Mouse (Mus musculus): ENCODE measurements around the gene Defb19.

The Defb19 gene

GRCm38 (mm10) chr2:152580107-152580506 lies at the start of gene Defb19:
Defb19 (minus strand) TSS chr2:152580312.
- DNase-seq (ENCODE audit: low spot score in 2 of 2), result no peak

- DNase-seq (ENCODE audit: low spot score in 2 of 2), result no peak
These were observed 49.8 kb upstream of the Defb19 start for GRCm38 (mm10) chr2:152629904-152630303.

DNA sequence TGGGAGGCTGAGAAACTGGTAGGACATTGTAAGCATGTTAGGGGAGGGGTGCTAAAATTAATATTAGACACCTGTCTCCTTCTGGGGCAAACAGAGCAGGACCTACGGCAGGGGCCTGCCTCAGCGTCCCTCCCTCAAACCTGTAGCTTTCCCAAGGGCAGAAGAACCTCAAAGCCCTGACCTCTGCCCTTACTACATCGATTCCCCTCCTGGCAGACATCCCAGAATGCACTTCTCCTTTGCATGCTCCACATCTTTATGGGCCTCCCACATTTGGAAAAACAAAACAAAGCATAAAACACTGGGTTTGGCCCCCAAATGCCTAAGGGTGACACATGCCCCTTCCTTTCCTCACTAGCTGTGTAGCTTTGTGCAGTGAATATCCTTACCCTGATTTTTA lies 49.1 kb upstream of the Defb19 start:
- no peak for DNase-seq (ENCODE audit: low spot score in 2 of 2)

DNA sequence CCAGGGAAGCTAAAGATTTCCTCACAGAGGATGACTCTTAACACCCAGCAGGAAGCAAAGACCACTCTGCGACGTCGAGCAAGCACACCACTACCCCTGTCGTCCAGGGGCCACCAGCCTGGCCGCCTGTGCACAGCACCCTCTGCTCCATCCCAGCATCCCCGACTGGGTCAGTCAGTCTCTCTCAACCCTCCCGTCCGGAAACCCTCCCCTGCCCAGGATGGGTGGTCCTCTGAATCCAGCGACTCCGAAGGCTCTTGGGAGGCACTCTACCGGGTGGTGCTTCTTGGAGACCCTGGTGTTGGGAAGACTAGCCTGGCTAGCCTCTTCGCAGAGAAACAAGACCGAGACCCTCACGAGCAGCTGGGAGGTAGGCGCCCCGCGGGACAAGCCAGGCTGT lies 48.0 kb upstream of the Defb19 start:
- no peak for DNase-seq (ENCODE audit: low spot score in 2 of 2)

- DNase-seq (ENCODE audit: low spot score in 2 of 2), result peak; percentile 51 to 63
These were observed 46.9 kb upstream of the Defb19 start, which contains the start of gene Rem1 for GRCm38 (mm10) chr2:152626774-152627591. Rem1 (plus strand) TSS chr2:152626951.

DNA sequence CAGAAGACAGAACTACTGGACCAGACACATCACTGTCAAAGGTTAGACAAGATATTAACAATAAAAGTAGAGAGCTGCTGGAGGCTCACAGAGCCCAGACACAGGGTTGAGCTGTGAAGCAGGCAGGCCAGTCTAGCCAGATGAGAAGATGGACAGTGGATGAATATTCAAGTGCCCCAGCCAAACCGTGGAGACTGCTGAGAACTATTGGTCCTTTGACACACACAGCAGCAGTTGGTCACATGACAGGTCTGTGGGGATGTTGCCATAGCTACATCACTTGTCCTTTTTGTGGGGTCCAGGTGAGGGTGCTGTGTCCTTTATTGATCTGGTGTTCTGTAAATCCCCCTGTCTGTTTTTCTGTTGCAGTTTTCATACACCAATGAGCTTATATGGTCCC lies 45.1 kb upstream of the Defb19 start:
- no peak for DNase-seq (ENCODE audit: low spot score in 2 of 2)

- no peak for DNase-seq (ENCODE audit: low spot score in 2 of 2)
These were observed 44.5 kb upstream of the Defb19 start for GRCm38 (mm10) chr2:152624566-152624965.

DNA sequence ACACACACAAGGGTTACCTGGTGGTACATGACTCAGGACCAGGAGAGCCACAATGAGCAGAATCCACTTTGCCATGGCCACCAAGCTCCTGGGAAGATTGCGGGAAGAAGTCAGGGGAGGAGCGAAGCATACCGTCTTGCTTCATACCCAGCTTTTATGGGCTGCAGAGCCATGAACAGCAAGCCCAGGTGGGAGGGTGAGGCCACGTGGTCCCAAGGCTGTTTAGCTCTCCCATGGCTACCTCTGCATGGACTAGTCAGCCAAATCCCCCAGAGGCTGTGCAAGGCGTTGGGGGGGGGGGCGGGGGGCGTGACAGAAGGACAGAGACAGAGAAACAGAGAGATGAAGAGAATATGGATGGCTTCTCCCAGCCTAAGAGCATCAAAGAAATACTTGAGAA lies 42.8 kb upstream of the Defb19 start, which contains the start of gene Defb25:
Defb25 (minus strand) TSS at position 101 of the 400 bp plus-strand sequence.
- DNase-seq (ENCODE audit: low spot score in 2 of 2), result no peak

GRCm38 (mm10) chr2:152622151-152622550 lies 42.0 kb upstream of the Defb19 start:
- DNase-seq (ENCODE audit: low spot score in 2 of 2), result no peak

GRCm38 (mm10) chr2:152620367-152621134 lies 40.4 kb upstream of the Defb19 start:
- DNase-seq (ENCODE audit: low spot score in 2 of 2), result peak in 1 of 2 experiments; percentile 60

DNA sequence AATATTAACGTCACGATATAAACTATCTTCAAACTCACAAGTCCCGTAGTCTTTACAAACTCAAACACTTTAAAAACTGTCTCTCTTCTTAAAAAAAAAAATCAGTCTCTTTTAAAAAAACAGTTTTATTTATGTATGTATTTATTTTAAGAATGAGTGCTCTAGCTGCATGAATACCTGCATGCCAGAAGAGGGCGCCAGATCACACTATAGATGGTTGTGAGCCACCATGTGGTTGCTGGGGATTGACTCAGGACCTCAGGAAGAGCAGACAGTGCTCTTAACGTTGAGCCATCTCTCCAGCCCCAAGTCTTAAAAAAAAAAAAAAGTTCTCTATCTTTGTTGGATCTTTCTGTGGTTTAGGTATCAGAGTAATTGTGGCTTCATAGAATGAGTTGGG lies 37.3 kb upstream of the Defb19 start:
- DNase-seq (ENCODE audit: low spot score in 2 of 2), result no peak

DNA sequence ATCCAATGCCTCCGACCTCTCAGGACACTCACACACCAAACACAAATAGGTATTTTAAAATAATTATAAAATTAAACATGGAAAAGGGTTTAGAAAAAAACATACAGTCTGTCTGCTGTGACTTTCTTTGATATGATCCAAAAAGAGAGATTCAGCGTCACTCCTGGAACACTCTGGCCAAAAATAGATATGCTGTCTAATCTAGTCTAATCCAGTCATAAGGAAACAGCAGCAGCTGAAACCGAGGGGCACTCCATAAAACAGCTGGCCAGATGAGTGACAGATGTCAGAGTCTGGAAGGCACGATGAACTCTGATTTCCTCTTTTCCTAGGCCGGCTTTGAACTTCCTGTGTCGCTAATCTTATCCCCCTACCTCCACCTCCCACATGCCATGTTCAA lies 36.4 kb upstream of the Defb19 start:
- DNase-seq (ENCODE audit: low spot score in 2 of 2), result no peak

DNA sequence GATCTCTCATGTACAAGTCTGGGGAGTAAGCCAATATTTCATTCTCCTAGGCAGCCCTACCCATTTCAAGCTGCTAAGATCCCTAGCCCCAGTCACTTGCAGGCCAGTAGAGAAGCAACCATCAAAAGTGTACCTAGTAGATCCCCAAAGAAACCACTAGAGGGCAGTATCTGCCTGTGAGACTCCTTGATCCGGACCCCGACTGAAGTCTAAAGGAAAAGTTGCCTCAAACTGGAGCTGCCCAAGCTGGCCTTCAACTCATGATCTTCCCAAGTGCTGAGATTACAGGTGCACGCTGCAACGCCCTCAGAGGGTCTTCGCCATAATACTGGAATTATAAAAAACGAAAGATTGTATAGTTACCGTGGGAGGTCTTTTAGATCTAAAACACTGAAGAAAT lies 35.5 kb upstream of the Defb19 start:
- DNase-seq (ENCODE audit: low spot score in 2 of 2), result peak; percentile 68 to 71

- no peak for DNase-seq (ENCODE audit: low spot score in 2 of 2)
These were observed 32.1 kb upstream of the Defb19 start for GRCm38 (mm10) chr2:152612193-152612592.

DNA sequence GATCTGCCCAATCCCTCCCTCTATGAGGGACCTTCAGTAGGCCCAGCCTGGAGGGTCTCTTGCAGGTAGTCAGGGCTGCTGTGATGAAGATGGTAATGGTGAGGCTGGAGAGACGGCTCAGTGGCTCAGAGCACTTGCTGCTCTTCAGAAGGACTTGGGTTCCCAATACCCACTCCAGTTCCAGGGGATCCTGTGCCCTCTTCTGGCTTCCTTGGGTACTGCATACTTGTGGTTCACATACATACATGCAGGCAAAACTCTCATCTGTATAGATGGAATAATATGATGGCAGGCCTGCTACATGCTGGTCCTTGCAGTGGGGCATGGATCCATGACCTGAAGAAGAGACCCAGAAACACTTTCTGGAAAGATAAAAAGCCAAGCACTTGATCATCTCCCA lies 28.6 kb upstream of the Defb19 start:
- no peak for DNase-seq (ENCODE audit: low spot score in 2 of 2)

- no peak for DNase-seq (ENCODE audit: low spot score in 2 of 2)
These were observed 27.6 kb upstream of the Defb19 start for GRCm38 (mm10) chr2:152607746-152608145.

DNA sequence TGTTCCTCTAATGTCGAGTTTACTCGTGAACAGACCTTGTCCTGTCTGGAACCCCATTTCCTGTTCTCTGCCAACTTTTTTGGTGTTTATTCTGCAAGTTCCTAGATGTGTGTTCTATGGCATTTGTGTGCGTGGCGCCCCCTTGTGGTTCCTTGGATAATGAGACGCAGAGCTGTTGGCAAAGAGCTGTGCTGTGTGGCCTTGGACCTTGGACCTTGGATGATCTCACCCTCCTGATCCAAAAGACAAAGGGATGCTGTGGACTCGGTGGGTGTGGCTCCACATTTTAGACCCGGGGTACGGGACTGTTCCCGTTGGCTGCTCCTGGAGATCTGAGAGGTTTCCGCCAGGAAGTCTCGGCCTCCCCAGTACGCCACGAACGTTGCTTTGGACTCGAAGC lies 23.9 kb upstream of the Defb19 start, which contains the start of gene Defb36:
Defb36 (plus strand) TSS at position 271 of the 400 bp plus-strand sequence.
- DNase-seq (ENCODE audit: low spot score in 2 of 2), result no peak

DNA sequence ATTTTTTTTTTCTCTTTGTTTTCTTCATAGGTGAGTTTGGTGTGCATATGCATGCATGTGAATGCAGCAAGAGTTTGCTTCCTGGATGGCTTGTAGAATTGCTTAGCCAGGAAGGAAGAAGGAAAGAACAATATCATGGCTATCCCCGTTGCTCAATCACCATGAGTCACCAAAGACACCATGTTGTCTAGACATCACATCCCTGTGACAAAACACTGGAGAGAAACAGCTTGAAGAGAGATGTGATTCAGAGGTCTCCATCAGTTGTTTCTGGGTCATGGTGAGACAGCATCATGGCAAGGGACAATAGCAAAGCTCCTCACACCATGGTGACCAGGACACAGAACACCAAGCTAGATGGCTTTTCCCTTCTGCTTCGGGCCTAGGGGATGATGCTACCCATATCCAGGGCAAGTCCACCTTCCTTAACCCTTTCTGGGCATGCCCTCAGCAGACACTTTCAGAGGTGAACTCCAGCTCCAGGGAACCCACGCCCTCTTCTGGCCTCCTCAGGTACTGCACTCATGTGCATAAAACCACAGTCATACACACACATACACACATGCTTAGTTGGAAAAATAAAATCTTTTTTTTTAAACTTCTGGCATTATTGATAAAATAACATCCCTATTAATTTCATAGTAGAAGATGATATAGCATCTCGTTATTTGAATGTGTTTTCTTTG lies 21.3 kb upstream of the Defb19 start:
- DNase-seq (ENCODE audit: low spot score in 2 of 2), result no peak

GRCm38 (mm10) chr2:152600076-152600475 lies 20.0 kb upstream of the Defb19 start:
- DNase-seq (ENCODE audit: low spot score in 2 of 2), result no peak

DNA sequence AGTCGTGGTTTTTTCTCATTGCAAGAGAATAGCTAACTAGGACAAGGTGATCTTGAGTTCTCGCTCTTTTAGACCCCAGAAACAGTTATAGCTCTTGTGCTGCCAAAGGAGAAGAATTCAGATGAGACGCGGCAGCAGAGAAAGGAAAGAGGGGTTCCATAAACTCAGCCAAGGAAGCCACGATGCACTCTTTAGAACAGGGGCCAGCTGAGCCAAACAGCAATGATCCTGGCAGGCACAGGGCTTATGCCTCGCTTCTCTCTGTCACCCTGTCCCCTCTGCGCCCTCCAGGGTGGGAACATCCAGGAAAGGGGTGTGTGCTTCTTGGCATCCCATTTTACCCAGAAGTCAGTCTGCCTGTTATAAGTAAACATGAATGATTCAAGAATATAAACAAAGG lies 19.2 kb upstream of the Defb19 start, which contains the start of gene Defb45:
Defb45 (minus strand) TSS at position 101 of the 400 bp plus-strand sequence.
- DNase-seq (ENCODE audit: low spot score in 2 of 2), result no peak

GRCm38 (mm10) chr2:152589021-152589420 lies 8.9 kb upstream of the Defb19 start:
- no peak for DNase-seq (ENCODE audit: low spot score in 2 of 2)

DNA sequence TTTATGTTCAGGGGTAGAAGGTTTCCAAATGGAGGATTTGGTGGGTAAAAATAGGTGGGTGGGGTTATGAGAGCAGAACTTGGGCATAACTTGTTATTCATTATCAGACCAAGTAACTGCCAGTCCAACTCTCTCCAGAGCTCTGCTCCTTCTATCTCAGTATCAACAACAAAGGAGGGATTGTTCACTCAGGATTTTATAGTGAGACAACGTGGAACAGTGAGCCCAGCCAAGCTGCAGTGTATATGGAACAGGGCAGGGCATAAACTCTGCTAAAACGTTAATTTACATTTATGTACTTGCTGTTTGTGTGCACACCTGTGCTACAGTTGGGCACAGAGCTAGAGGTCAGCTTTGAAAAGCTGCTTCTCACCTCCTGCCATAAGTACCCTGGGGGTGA lies 8.3 kb upstream of the Defb19 start:
- DNase-seq (ENCODE audit: low spot score in 2 of 2), result no peak
